Mouse (Mus musculus): Measurements from ENCODE around the gene Smad6.

Gene Smad6

GRCm38 (mm10) chr9:63959129-63959932 lies 62.5 kb downstream of the Smad6 start:
- DNase-seq (ENCODE audit: low read depth, low spot score): no peak

- DNase-seq (ENCODE audit: low read depth, low spot score): no peak
These were observed 63.4 kb downstream of the Smad6 start for GRCm38 (mm10) chr9:63958337-63959030.

GRCm38 (mm10) chr9:63957647-63958185 lies 64.1 kb downstream of the Smad6 start:
- DNase-seq (ENCODE audit: low read depth, low spot score): no peak

DNA sequence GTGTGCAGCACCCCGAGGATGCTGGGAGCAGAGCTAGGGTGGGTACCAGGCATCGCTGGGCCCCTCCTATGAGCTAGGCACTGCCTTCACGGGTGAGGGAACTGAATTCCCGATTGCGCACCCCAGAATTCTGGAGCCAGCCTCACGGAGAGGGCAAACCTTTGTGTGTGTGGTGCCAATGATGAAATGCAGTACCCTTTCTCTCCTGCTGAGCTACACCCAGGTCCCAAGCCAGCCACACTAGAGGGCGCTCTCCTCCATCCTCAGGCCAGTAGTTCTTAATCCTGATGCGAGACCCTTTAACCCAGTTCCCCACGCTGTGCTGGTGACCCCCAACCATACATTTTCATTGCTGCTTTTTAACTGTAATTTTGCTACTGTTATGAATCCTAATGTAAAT lies 65.8 kb downstream of the Smad6 start:
- DNase-seq (ENCODE audit: low read depth, low spot score): no peak

DNA sequence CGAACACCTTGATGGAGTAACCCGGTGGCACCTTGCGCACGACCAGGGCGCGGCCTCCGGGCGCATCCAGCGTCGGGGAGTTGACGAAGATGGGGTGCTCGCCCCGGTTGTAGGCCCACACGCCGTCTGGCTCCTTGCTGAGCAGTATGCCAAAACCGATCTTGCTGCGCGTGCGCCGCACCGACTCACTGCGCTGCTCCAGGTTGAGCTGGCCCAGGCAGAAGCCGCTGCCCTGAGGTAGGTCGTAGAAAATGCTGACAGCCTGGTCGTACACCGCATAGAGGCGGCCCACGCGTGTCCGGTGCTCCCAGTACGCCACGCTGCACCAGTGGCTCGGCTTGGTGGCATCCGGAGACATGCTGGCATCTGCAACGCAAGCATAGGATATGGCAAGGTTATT lies 68.2 kb downstream of the Smad6 start:
- no peak for DNase-seq (ENCODE audit: low read depth, low spot score)

- no peak for DNase-seq (ENCODE audit: low read depth, low spot score)
These were observed 69.3 kb downstream of the Smad6 start for GRCm38 (mm10) chr9:63952591-63952990.

DNA sequence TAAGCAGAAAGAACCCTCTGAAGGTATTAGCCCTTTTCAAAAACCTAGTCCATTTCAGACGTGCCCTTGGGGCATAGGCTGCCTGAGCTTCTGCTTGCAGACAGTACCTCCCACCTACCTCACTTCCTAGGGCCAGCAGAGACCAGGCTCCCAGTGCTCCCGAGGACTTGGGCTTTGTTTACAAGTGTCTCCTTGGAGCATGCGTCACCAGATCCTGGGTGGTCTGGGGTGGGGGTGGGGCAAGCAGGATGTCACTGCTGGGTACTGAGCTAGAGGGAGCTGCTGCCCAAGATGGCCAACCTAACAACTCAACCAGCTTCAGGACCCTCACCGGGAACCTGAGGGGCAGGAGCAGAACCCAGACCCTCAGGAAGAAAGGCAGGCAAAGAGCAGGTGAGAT lies 71.5 kb downstream of the Smad6 start:
- DNase-seq (ENCODE audit: low read depth, low spot score): no peak

DNA sequence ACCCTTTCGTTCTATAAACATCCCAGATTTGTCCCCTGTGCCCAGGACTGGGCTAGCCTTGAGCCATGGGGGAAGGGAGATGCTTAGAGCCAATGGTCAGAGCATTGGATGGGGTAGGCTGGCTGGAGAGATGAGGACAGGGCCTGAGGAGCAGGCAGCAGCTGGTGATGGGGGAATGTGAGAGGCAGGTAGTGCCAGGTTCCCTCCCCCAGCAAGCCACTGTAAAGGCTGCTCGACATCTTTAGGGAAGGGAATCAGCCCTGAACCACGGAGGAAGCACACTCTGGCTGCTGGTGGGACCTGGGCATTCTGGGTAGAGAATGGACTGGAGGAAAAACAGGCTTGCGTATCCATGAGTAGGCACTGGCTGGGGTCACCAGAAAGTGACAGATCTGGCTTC lies 72.5 kb downstream of the Smad6 start:
- DNase-seq (ENCODE audit: low read depth, low spot score): no peak

GRCm38 (mm10) chr9:63942608-63942982 lies 79.3 kb downstream of the Smad6 start:
- DNase-seq (ENCODE audit: low read depth, low spot score): no peak

- DNase-seq (ENCODE audit: low read depth, low spot score): no peak
These were observed 79.9 kb downstream of the Smad6 start for GRCm38 (mm10) chr9:63941747-63942607.

DNA sequence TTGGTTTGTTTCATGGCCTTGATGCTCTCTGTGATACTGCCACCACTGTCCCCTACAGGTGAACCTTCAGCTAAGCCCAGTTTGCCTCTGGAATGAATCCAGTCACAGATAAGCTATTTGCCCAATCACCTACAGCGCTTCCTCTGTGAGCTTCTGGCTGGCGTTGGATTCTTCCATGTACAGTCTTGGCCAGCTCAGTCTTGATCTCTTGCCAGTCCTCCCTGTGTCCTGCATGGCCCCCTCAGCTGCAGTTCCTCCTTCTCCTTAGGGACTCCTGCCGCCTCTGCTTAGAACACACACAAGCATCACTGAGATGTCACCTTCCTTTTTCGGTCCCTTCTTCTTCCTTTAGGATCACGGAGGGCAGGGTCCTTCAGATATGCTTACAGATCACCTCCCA lies 85.6 kb downstream of the Smad6 start:
- DNase-seq (ENCODE audit: low read depth, low spot score): no peak

DNA sequence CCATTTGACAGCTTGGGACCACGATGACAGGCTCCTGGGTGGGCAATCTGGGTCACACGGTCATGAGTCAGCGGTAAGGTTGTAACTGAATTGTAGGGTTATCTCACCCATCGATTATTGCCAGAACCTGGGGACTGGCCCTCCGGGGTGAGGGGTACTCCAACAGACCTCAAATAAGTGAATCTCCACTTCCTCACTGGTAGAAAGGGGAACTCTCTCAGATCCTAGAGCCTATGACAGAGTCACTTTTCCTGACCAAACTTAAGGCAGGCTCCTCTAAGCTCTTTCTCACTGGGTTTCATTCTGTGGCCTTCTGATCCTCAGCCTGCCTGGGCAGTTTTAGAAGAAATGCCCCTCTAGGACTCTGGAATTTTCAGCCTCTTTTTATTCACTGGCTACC lies 88.8 kb downstream of the Smad6 start:
- DNase-seq (ENCODE audit: low read depth, low spot score): no peak

DNA sequence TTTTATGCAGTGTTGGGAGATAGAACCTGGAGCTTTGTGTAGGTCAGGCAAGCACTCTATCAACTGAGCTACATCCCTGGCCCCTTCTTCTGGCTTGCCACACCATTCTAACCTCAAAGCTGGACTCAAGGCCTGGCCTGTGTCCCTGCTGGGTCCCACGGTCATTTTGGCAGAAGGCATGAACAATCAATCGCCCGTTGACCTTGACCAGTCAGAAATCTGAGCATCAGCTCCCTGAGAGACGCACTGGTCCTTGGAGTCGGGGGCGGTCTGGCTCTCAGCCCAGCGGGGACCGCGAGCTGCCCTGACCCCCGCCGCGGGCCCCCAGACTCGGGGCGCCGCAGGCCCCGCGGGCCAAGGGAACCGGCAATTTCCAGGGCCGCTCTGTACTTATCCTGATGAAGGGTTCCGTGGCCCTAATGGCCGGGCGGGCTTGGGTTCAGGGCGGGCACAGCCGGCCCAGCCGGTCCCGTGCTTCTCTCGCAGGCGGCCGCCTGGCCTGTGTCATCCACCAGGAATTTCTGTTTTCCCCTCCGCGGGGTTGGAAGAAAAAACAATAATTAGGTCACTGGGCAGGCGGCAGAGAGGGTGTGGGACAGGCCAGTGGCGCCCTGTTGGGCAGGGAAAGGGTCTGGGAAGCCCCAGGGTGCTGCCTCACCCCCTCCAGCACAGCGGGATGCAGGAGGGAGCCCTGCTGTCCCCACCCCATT lies 94.4 kb downstream of the Smad6 start:
- DNase-seq (ENCODE audit: low read depth, low spot score): no peak

DNA sequence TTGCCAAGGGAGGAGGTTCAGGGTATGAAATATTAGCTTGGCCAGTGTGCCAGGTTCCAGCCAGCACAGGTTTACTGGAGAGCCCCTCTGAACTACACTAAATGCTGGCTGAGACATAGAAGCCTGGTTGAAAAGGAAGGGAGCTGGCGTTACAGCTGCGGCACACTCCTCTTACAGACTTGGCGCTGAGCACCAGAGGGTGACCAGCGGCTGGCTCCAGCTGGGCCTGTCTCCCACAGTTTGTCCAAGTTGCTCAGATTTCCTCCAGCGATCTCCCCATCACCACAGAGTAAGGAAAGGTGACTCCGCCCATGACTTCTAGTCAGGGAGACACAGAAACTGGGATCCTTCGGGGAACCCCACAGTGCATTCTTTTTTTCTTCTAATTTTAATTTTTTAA lies 95.5 kb downstream of the Smad6 start:
- no peak for DNase-seq (ENCODE audit: low read depth, low spot score)

GRCm38 (mm10) chr9:63923190-63923717 lies 98.6 kb downstream of the Smad6 start:
- DNase-seq (ENCODE audit: low read depth, low spot score): no peak

DNA sequence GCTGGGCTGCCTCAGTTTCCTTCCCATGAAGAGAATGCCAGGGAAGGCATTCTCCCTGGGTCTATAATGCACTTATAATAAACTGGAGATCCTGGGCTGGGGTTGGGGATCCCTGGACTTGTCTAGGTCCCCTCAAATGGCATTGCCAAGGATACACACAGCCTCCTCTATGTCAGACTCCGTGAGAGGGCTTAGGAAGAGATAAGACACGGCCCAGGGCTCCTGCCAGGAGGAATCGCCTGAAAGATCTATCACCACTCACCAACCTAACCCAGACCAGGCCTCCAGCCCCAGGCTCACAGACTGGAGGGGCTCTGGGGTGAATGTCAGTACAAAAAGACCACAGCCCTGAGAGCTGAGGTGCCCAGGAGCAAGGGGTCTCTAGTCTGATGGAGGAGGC lies 102.2 kb downstream of the Smad6 start:
- no peak for DNase-seq (ENCODE audit: low read depth, low spot score)

- DNase-seq (ENCODE audit: low read depth, low spot score): no peak
These were observed 102.8 kb downstream of the Smad6 start for GRCm38 (mm10) chr9:63919001-63919555.

DNA sequence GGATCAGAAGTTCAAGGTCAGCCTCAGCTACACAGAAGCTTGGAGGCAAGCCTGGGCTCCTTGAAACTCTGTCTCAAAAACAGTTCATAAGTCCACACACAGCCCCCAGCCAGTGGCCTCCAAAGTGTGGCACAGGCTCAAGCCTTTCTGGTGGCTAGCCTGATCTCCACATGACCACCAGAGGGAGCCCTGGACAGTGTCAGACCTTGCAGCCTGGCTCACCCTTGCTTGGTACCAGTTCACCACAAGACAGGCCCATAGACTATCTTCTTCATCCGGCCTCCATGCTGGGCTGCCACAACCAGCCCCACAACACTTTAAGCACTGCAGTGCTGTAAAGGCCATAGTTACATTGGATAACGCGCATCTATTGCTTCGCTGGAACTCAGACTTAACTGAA lies 103.6 kb downstream of the Smad6 start:
- DNase-seq (ENCODE audit: low read depth, low spot score): peak; percentile 59

DNA sequence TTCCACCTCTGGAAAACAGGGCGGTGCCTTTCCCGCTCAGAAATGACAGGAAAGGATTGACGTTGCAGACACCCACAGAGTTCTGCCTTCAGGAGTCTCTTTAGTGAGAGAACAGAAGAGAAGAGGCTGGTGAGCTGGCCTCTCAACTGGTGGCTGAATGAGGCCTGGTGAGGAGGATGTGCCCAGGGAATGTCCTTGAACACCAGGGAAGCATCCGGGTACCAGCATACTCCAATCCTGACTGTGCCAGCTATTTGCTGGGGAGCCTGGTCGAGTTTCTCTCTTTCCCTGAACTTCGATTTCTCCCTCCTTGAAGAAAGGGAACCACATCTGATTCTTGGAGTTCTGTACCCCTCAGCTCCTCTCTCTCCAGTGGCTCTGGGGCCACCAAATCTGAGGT lies 105.4 kb downstream of the Smad6 start:
- no peak for DNase-seq (ENCODE audit: low read depth, low spot score)

GRCm38 (mm10) chr9:63915976-63916375 lies 105.9 kb downstream of the Smad6 start:
- DNase-seq (ENCODE audit: low read depth, low spot score): no peak

- no peak for DNase-seq (ENCODE audit: low read depth, low spot score)
These were observed 106.9 kb downstream of the Smad6 start for GRCm38 (mm10) chr9:63914944-63915343.

Data from embryo, embryonic 11.5 days (tissue).